Mouse (Mus musculus): ENCODE data around the gene Mucl3. TPM values are rescaled to one million over a fixed set of nuclear protein-coding genes. Genes with fewer than 3 reads are reported as not detected.
A peak's percentile ranks its signal among the peaks of the same experiment; 100 is the strongest.

The Mucl3 gene
- polyA plus RNA-seq, 1 experiment = 0.06 TPM

GRCm38 (mm10) chr17:35638475-35639190 is 4.9 kb downstream of the Mucl3 start:
- Histone ChIP-seq H3K4me3 (ENCODE audit: insufficient read depth, low read length) (no peak overlapping the region), H3K27ac (ENCODE audit: insufficient read depth, low read length) (no peak overlapping the region), H3K4me1 (ENCODE audit: control insufficient read depth, insufficient read depth, low read length) (peaks cover 2% of the 10 kb centered on the region; the same call in 1 of the 2 replicates)
- TF ChIP-seq CTCF (IDR thresholded peaks at IDR 0.05; ENCODE audit: extremely low read depth, insufficient read depth, low read length) (no peak), POLR2A (IDR thresholded peaks at IDR 0.05; ENCODE audit: extremely low read depth, insufficient read depth, low read length) (no peak)

GRCm38 (mm10) chr17:35636363-35636762 is 7.1 kb downstream of the Mucl3 start:
- TF ChIP-seq CTCF (IDR thresholded peaks at IDR 0.05; ENCODE audit: extremely low read depth, insufficient read depth, low read length) (no peak), POLR2A (IDR thresholded peaks at IDR 0.05; ENCODE audit: extremely low read depth, insufficient read depth, low read length) (peak; percentile 40; the same call in 1 of the 2 replicates)
- Histone ChIP-seq H3K27ac (ENCODE audit: insufficient read depth, low read length) (no peak overlapping the region), H3K4me3 (ENCODE audit: insufficient read depth, low read length) (no peak overlapping the region), H3K4me1 (ENCODE audit: control insufficient read depth, insufficient read depth, low read length) (peaks cover 2% of the 10 kb centered on the region; the same call in 1 of the 2 replicates)

- peak; percentile 69 for TF ChIP-seq CTCF (IDR thresholded peaks at IDR 0.05; ENCODE audit: extremely low read depth, insufficient read depth, low read length)
- peak; percentile 64; the same call in 1 of the 2 replicates for TF ChIP-seq POLR2A (IDR thresholded peaks at IDR 0.05; ENCODE audit: extremely low read depth, insufficient read depth, low read length)
- Histone ChIP-seq H3K27ac (ENCODE audit: insufficient read depth, low read length) (0 out of 2 replicates have a peak overlapping the region, but pooled peaks have one; percentile 20), H3K4me1 (ENCODE audit: control insufficient read depth, insufficient read depth, low read length) (peaks cover 2% of the 10 kb centered on the region; the same call in 1 of the 2 replicates), H3K4me3 (ENCODE audit: insufficient read depth, low read length) (peak overlapping the region; percentile 36)
Measured at GRCm38 (mm10) chr17:35635699-35636111, 7.8 kb downstream of the Mucl3 start.

- no peak overlapping the region; the same call in 1 of the 2 replicates for H3K4me3 ChIP-seq (ENCODE audit: insufficient read depth, low read length)
- H3K4me1 ChIP-seq (ENCODE audit: control insufficient read depth, insufficient read depth, low read length) = peaks cover 2% of the 10 kb centered on the region; the same call in 1 of the 2 replicates
- no peak overlapping the region for H3K27ac ChIP-seq (ENCODE audit: insufficient read depth, low read length)
- no peak for TF ChIP-seq POLR2A (IDR thresholded peaks at IDR 0.05; ENCODE audit: extremely low read depth, insufficient read depth, low read length)
- peak; percentile 28 for TF ChIP-seq CTCF (IDR thresholded peaks at IDR 0.05; ENCODE audit: extremely low read depth, insufficient read depth, low read length)
Measured at GRCm38 (mm10) chr17:35635202-35635601, 8.3 kb downstream of the Mucl3 start.

GRCm38 (mm10) chr17:35633992-35634391 is 9.5 kb downstream of the Mucl3 start:
- Histone ChIP-seq H3K4me3 (ENCODE audit: insufficient read depth, low read length) (no peak overlapping the region), H3K4me1 (ENCODE audit: control insufficient read depth, insufficient read depth, low read length) (peaks cover 2% of the 10 kb centered on the region; the same call in 1 of the 2 replicates), H3K27ac (ENCODE audit: insufficient read depth, low read length) (peak overlapping the region; percentile 62)
- TF ChIP-seq POLR2A (IDR thresholded peaks at IDR 0.05; ENCODE audit: extremely low read depth, insufficient read depth, low read length) (no peak), CTCF (IDR thresholded peaks at IDR 0.05; ENCODE audit: extremely low read depth, insufficient read depth, low read length) (no peak)

GRCm38 (mm10) chr17:35626537-35626936 is 17.0 kb downstream of the Mucl3 start, which contains the start of gene Gm9573:
Gm9573 (minus strand) TSS chr17:35626637.
- Histone ChIP-seq H3K27ac (ENCODE audit: insufficient read depth, low read length) (no peak within 1 kb of the TSS), H3K4me3 (ENCODE audit: insufficient read depth, low read length) (no peak within 1 kb of the TSS), H3K4me1 (ENCODE audit: control insufficient read depth, insufficient read depth, low read length) (no peaks in the 10 kb centered on the region)
- no peak for TF ChIP-seq POLR2A (IDR thresholded peaks at IDR 0.05; ENCODE audit: extremely low read depth, insufficient read depth, low read length)
- no peak for TF ChIP-seq CTCF (IDR thresholded peaks at IDR 0.05; ENCODE audit: extremely low read depth, insufficient read depth, low read length)

GRCm38 (mm10) chr17:35617127-35617526 is 26.4 kb downstream of the Mucl3 start:
- no peak for TF ChIP-seq POLR2A (IDR thresholded peaks at IDR 0.05; ENCODE audit: extremely low read depth, insufficient read depth, low read length)
- no peak for TF ChIP-seq CTCF (IDR thresholded peaks at IDR 0.05; ENCODE audit: extremely low read depth, insufficient read depth, low read length)
- no peaks in the 10 kb centered on the region for H3K4me1 ChIP-seq (ENCODE audit: control insufficient read depth, insufficient read depth, low read length)
- H3K27ac ChIP-seq (ENCODE audit: insufficient read depth, low read length) = no peak overlapping the region
- no peak overlapping the region for H3K4me3 ChIP-seq (ENCODE audit: insufficient read depth, low read length)

GRCm38 (mm10) chr17:35601736-35602354 is 41.6 kb downstream of the Mucl3 start:
- TF ChIP-seq POLR2A (IDR thresholded peaks at IDR 0.05; ENCODE audit: extremely low read depth, insufficient read depth, low read length) (no peak), CTCF (IDR thresholded peaks at IDR 0.05; ENCODE audit: extremely low read depth, insufficient read depth, low read length) (no peak)
- H3K27ac ChIP-seq (ENCODE audit: insufficient read depth, low read length) = no peak overlapping the region
- no peak overlapping the region for H3K4me3 ChIP-seq (ENCODE audit: insufficient read depth, low read length)
- H3K4me1 ChIP-seq (ENCODE audit: control insufficient read depth, insufficient read depth, low read length) = no peaks in the 10 kb centered on the region

GRCm38 (mm10) chr17:35601249-35601648 is 42.2 kb downstream of the Mucl3 start, which contains the start of gene Sfta2:
Sfta2 (plus strand) TSS chr17:35601549.
- no peaks in the 10 kb centered on the region for H3K4me1 ChIP-seq (ENCODE audit: control insufficient read depth, insufficient read depth, low read length)
- H3K27ac ChIP-seq (ENCODE audit: insufficient read depth, low read length) = no peak within 1 kb of the TSS
- no peak within 1 kb of the TSS for H3K4me3 ChIP-seq (ENCODE audit: insufficient read depth, low read length)
- TF ChIP-seq POLR2A (IDR thresholded peaks at IDR 0.05; ENCODE audit: extremely low read depth, insufficient read depth, low read length) (no peak), CTCF (IDR thresholded peaks at IDR 0.05; ENCODE audit: extremely low read depth, insufficient read depth, low read length) (no peak)

All from cortical plate, adult 2 months (tissue).